Mouse (Mus musculus) heart, postnatal 0 days (tissue): ENCODE measurements at regions not wholly inside any gene's neighbourhood (a gene's known extent, or its start where the extent isn't known, plus 50 kb on each side); places are given as distances from the start of the nearest gene placed in this dataset.

Source experiments
- CTCF ChIP-seq: IDR thresholded peaks from 2 replicates; pipeline ENCODE4 v1.5.1; 2016; ENCODE audit warnings: antibody characterized with exemption, control low read depth, low read depth
- EP300 ChIP-seq: IDR thresholded peaks from 2 replicates; pipeline ENCODE4 v1.6.1; 2016; ENCODE audit warnings: antibody characterized with exemption, low read depth

DNA sequence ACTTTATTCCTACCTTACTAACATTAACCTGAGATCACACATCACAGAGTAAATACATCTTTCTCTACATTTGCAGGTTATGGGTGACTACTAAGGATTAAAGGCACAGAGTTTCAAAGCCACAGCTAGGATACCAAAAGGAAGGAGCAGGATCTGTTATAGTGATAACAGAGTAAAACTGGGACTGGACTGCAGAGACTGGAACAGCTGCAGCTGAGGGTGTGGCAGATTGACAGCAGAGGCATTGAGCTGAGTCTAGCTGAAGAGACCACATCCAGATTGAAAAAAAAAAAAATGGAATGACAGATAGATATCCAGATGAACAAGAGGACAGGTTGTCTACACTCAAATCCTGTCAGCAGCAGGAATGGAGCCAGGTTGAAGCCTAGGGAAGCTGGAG is 301.1 kb downstream of the Irs2 start:
- TF ChIP-seq CTCF (no peak), EP300 (no peak)
